Mouse (Mus musculus): ENCODE results near the gene AC129217.1.

Gene AC129217.1

GRCm38 (mm10) chr19:8871267-8872186 is 42.0 kb downstream of the AC129217.1 start, which contains the start of gene Ubxn1:
Ubxn1 (plus strand) TSS chr19:8871496.
- peak; percentile 97 to 98 for DNase-seq

- no peak for DNase-seq
Measured at GRCm38 (mm10) chr19:8872266-8872840, 42.8 kb downstream of the AC129217.1 start.

GRCm38 (mm10) chr19:8875031-8875430 is 45.5 kb downstream of the AC129217.1 start:
- DNase-seq: no peak

- DNase-seq: peak; percentile 84 to 89
Measured at GRCm38 (mm10) chr19:8880311-8881033, 50.9 kb downstream of the AC129217.1 start, which contains the start of gene Uqcc3. Uqcc3 (minus strand) TSS chr19:8880923.

GRCm38 (mm10) chr19:8881034-8881392 is 51.4 kb downstream of the AC129217.1 start:
- DNase-seq: no peak

GRCm38 (mm10) chr19:8883616-8884015 is 54.0 kb downstream of the AC129217.1 start, which contains the start of the genes Lbhd1 and Gm49403:
Lbhd1 (plus strand) TSS chr19:8883732.
Gm49403 (plus strand) TSS chr19:8883930.
- DNase-seq: no peak

- DNase-seq: no peak
Measured at GRCm38 (mm10) chr19:8886916-8887584, 57.5 kb downstream of the AC129217.1 start.

- DNase-seq: no peak
Measured at GRCm38 (mm10) chr19:8887585-8888463, 58.3 kb downstream of the AC129217.1 start.

GRCm38 (mm10) chr19:8888511-8889385 is 59.2 kb downstream of the AC129217.1 start, which contains the start of the genes 1810009A15Rik and Gm49416:
1810009A15Rik (plus strand) TSS chr19:8888853.
Gm49416 (plus strand) TSS chr19:8888926.
- DNase-seq: peak; percentile 88 to 94

Data from thymus, adult 18-20 months (tissue).